Comparison of ENCODE assay signal across 8 mouse cellular contexts in genomic region chr6:70805267-70805666, GRCm38 (mm10). TPM values are rescaled to one million over a fixed set of nuclear protein-coding genes. Genes with fewer than 3 reads are reported as not detected.
DNase-seq lines count a peak whose midpoint lies in the region; ATAC-seq and TF ChIP-seq lines count a peak whose summit lies in the region.

No protein-coding gene starts in this region.

- H3K4me3 ChIP-seq in E14TG2a.4 (replicated peaks; ENCODE audit: low read length): no peak overlapping the region
- H3K4me3 ChIP-seq in liver, postnatal 0 days (ENCODE audit: low read depth, low read length): peak overlapping the region; percentile 32
- no peak overlapping the region for H3K4me3 ChIP-seq in neural tube, embryonic 12.5 days

- H3K27ac ChIP-seq in liver, postnatal 0 days (ENCODE audit: low read depth): peak overlapping the region; percentile 39; the same call in 1 of the 2 replicates
- no peak overlapping the region for H3K27ac ChIP-seq in neural tube, embryonic 12.5 days

- 0 out of 2 replicates have a peak, but pooled peaks cover 3% of the 10 kb centered on the region for H3K27me3 ChIP-seq in E14TG2a.4 (ENCODE audit: insufficient read depth, low read length)
- no peaks in the 10 kb centered on the region for H3K27me3 ChIP-seq in liver, postnatal 0 days (ENCODE audit: insufficient read depth, low read length)
- H3K27me3 ChIP-seq in neural tube, embryonic 12.5 days (replicated peaks): no peaks in the 10 kb centered on the region

- H3K36me3 ChIP-seq in E14TG2a.4 (ENCODE audit: insufficient read depth, low read length): no peaks in the 10 kb centered on the region
- H3K36me3 ChIP-seq in liver, postnatal 0 days (replicated peaks; ENCODE audit: insufficient read depth, low read length): no peaks in the 10 kb centered on the region
- H3K36me3 ChIP-seq in neural tube, embryonic 12.5 days: no peaks in the 10 kb centered on the region

- DNase-seq in brain, embryonic 14.5 days (ENCODE audit: low read depth): peak; percentile 76
- DNase-seq in heart, postnatal 14 days: peak; percentile 62 to 79
- peak; percentile 77 to 82 for DNase-seq in kidney, postnatal 4 days
- DNase-seq in liver, postnatal 0 days: peak; percentile 82
- peak; percentile 79 for DNase-seq in thymus, postnatal 0 days (ENCODE audit: low spot score)

- TF ChIP-seq EP300 in liver, postnatal 0 days (IDR thresholded peaks at IDR 0.05; ENCODE audit: low read depth): no peak

- TF ChIP-seq POLR2A in brain, embryonic 14.5 days (IDR thresholded peaks at IDR 0.05; ENCODE audit: borderline replicate concordance, extremely low read depth, insufficient read depth, insufficient read length, poor library complexity, severe bottlenecking): no peak

- WGBS in liver, postnatal 0 days (ENCODE audit: insufficient replicate concordance): 10% methylated on average over 7 of the region's 7 CpGs
- WGBS in neural tube, embryonic 12.5 days: 17% methylated on average over 7 of the region's 7 CpGs

- H3K9me3 ChIP-seq in E14TG2a.4 (ENCODE audit: low read length): no peaks in the 10 kb centered on the region
- H3K9me3 ChIP-seq in liver, postnatal 0 days (ENCODE audit: low read length): no peaks in the 10 kb centered on the region
- H3K9me3 ChIP-seq in neural tube, embryonic 12.5 days: no peaks in the 10 kb centered on the region

- H3K4me1 ChIP-seq in E14TG2a.4 (replicated peaks; ENCODE audit: low read depth, low read length): peaks cover 29% of the 10 kb centered on the region
- H3K4me1 ChIP-seq in liver, postnatal 0 days (ENCODE audit: insufficient read depth): peaks cover 7% of the 10 kb centered on the region
- H3K4me1 ChIP-seq in neural tube, embryonic 12.5 days: 0 out of 2 replicates have a peak, but pooled peaks cover 3% of the 10 kb centered on the region

- peak overlapping the region; percentile 73 for H3K4me2 ChIP-seq in liver, postnatal 0 days (ENCODE audit: low read depth, low read length)
- H3K4me2 ChIP-seq in neural tube, embryonic 12.5 days (replicated peaks): peak overlapping the region; percentile 31

- H3K9ac ChIP-seq in liver, postnatal 0 days (replicated peaks): peak overlapping the region; percentile 34; the same call in 1 of the 2 replicates
- H3K9ac ChIP-seq in neural tube, embryonic 12.5 days: no peak overlapping the region

- peak; percentile 40 for TF ChIP-seq CTCF in E14TG2a.4 (conservative IDR thresholded peaks at IDR 0.05; ENCODE audit: low read length)
- TF ChIP-seq CTCF in brain, embryonic 14.5 days (IDR thresholded peaks at IDR 0.05; ENCODE audit: borderline replicate concordance, extremely low read depth, insufficient read depth, insufficient read length): peak; percentile 66; the same call in 1 of the 2 replicates
- TF ChIP-seq CTCF in liver, postnatal 0 days (IDR thresholded peaks at IDR 0.05; ENCODE audit: low read depth): peak; percentile 79

- peak; percentile 71 for ATAC-seq in erythroid progenitor cell, adult 5-6 weeks (replicated peaks; ENCODE audit: low FRiP score, poor library complexity, severe bottlenecking)
- peak; percentile 75 for ATAC-seq in liver, postnatal 0 days
- ATAC-seq in neural tube, embryonic 12.5 days (ENCODE audit: low FRiP score, low read depth): peak; percentile 65

- intact Hi-C loops in heart, postnatal 14 days (cut with DNase I): loop anchor here (2.0 to 10.0 kb wide), 2 partner anchors 90 to 320 kb away; no protein-coding TSS in a partner anchor

RNA-seq across cellular contexts. Expression of gene Rpia, which starts 13.2 kb away (rescaled TPM):
- 21.6 and 25.6 TPM in 2 replicates for polyA plus RNA-seq in brain, embryonic 14.5 days (2012; rRNA removed)
- total RNA-seq in erythroid progenitor cell, adult 5-6 weeks (2015; ENCODE audit: low replicate concordance): 51.9 and 59.1 TPM in 2 replicates
- total RNA-seq in erythroid progenitor cell, adult 5-6 weeks (2017; ENCODE audit: low replicate concordance): 65.7 and 70.3 TPM in 2 replicates
- total RNA-seq in heart, postnatal 14 days (2021): 10 to 100 TPM; 10.4 to 12.0 TPM
- 1.9 and 2.2 TPM in 2 replicates for polyA plus RNA-seq in liver, postnatal 0 days (2015; fragmentation: Nextera tagmentation; extraction: Ambion mirVana)
- polyA plus RNA-seq in neural tube, embryonic 12.5 days (2016; fragmentation: Nextera tagmentation; extraction: Ambion mirVana): 2.9 and 3.6 TPM in 2 replicates
- polyA plus RNA-seq in thymus, postnatal 0 days (2015; fragmentation: Nextera tagmentation; extraction: Ambion mirVana): 3.6 and 5.1 TPM in 2 replicates

RNA-seq across cellular contexts. Expression of gene Eif2ak3, which starts 39.0 kb away (rescaled TPM):
- 17.2 and 20.2 TPM in 2 replicates for polyA plus RNA-seq in brain, embryonic 14.5 days (2012; rRNA removed)
- total RNA-seq in erythroid progenitor cell, adult 5-6 weeks (2015; ENCODE audit: low replicate concordance): 5.8 and 29.8 TPM in 2 replicates
- 9.4 and 12.6 TPM in 2 replicates for total RNA-seq in erythroid progenitor cell, adult 5-6 weeks (2017; ENCODE audit: low replicate concordance)
- 10 to 100 TPM; 11.1 to 11.7 TPM for total RNA-seq in heart, postnatal 14 days (2021)
- 3.7 and 4.4 TPM in 2 replicates for polyA plus RNA-seq in liver, postnatal 0 days (2015; fragmentation: Nextera tagmentation; extraction: Ambion mirVana)
- 17.2 and 17.7 TPM in 2 replicates for polyA plus RNA-seq in neural tube, embryonic 12.5 days (2016; fragmentation: Nextera tagmentation; extraction: Ambion mirVana)
- polyA plus RNA-seq in thymus, postnatal 0 days (2015; fragmentation: Nextera tagmentation; extraction: Ambion mirVana): 17.4 and 18.0 TPM in 2 replicates
